Mouse (Mus musculus) megakaryocyte, embryonic 14.5 days (primary cell): Measurements from ENCODE around the gene Hebp1.

Experiments used
- FLI1 ChIP-seq: IDR thresholded peaks from 2 replicates; pipeline ENCODE4 v1.6.1; 2012; ENCODE audit warnings: low read length, inconsistent platforms, mixed read lengths
- GATA1 ChIP-seq: IDR thresholded peaks from 3 replicates; pipeline ENCODE4 v1.6.1; 2012; ENCODE audit warnings: mixed read lengths, low read length, inconsistent platforms, borderline replicate concordance

DNA sequence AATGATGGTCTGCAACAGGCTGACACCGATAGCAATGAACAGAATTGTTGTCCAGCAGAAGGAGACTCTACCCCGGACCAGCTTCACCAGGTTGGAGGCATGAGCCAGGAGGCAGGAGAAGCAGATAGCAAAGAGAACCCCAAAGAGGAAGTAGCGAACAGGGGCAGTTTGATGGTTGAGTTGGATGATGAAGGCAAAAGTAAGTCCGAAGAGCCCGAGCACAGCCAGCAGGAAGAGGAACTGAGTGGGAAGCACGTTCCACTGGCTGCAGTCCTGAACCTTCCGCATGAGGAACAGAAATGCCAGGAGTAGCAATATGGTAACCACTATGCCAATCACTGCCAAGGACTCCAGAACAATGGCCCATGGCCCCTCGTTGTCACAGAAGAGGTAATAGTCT lies 81.3 kb downstream of the Hebp1 start:
- TF ChIP-seq GATA1 (no peak), FLI1 (no peak)
